Mouse (Mus musculus) small intestine, adult 2 months (tissue): ENCODE data around the gene Lif.

Source experiments
- CTCF ChIP-seq: fragments of 200-500 bp; IDR thresholded peaks from 2 replicates; pipeline ENCODE4 v1.5.1; 2012; ENCODE audit warnings: low read depth, mild to moderate bottlenecking, control low read depth, inconsistent platforms, low read length, moderate library complexity, mixed read lengths; ENCODE audit not compliant: insufficient replicate concordance, insufficient read length; ENCODE audit errors: extremely low read depth
- POLR2A ChIP-seq: fragments of 200-500 bp; IDR thresholded peaks from 2 replicates; pipeline ENCODE4 v1.6.1; 2012; ENCODE audit warnings: low read depth, mild to moderate bottlenecking, control low read depth, inconsistent platforms, low read length, moderate library complexity

GRCm38 (mm10) chr11:4294047-4294446 lies 36.7 kb downstream of the Lif start:
- TF ChIP-seq CTCF = no peak
- TF ChIP-seq POLR2A = no peak
